Mouse (Mus musculus): ENCODE data around the gene Gm20890.
"Not testable (repeated sequence)": the region's sequence is repeated elsewhere in the genome, so short reads cannot be mapped to it uniquely, and the experiment has no call there.

Gm20890 gene

GRCm38 (mm10) chrY:26776699-26777098 lies at the start of gene Gm20890:
Gene Gm20890, minus strand, starts transcription at chrY:26776799.
- DNase-seq (ENCODE audit: low spot score in 2 of 2) = not testable (repeated sequence)
